Mouse (Mus musculus): ENCODE measurements at regions not wholly inside any gene's neighbourhood (a gene's known extent, or its start where the extent isn't known, plus 50 kb on each side); places are given as distances from the start of the nearest gene placed in this dataset.

- no peak for TF ChIP-seq ZC3H11A (IDR thresholded peaks at IDR 0.05; ENCODE audit: borderline replicate concordance, low read depth, low read length)
- TF ChIP-seq ZNF384 (IDR thresholded peaks at IDR 0.05; ENCODE audit: low read depth, low read length) = no peak
Observed at GRCm38 (mm10) chr1:144432816-144433215, 134.7 kb downstream of the Rgs21 start.
